Mouse (Mus musculus): ENCODE results near the gene Pias3.
"Not testable (repeated sequence)": the region's sequence is repeated elsewhere in the genome, so short reads cannot be mapped to it uniquely, and the experiment has no call there.

- TF ChIP-seq POLR2A (IDR thresholded peaks at IDR 0.05; ENCODE audit: insufficient read depth, low read length); CTCF (IDR thresholded peaks at IDR 0.05; ENCODE audit: low read depth, low read length); EP300 (IDR thresholded peaks at IDR 0.05; ENCODE audit: insufficient read depth, low read depth, low read length): not testable (repeated sequence)
Observed at GRCm38 (mm10) chr3:96686057-96686456, 10.1 kb upstream of the Pias3 start.

Data from ES-Bruce4 (cell line).